Mouse (Mus musculus) kidney, postnatal 14 days (tissue): ENCODE measurements at regions not wholly inside any gene's neighbourhood (a gene's known extent, or its start where the extent isn't known, plus 50 kb on each side); places are given as distances from the start of the nearest gene placed in this dataset.

Experiments used
- DNase-seq: peaks from one replicate; pipeline ENCODE4 v3.0.0; 2022; ENCODE audit warnings: mixed read lengths

DNA sequence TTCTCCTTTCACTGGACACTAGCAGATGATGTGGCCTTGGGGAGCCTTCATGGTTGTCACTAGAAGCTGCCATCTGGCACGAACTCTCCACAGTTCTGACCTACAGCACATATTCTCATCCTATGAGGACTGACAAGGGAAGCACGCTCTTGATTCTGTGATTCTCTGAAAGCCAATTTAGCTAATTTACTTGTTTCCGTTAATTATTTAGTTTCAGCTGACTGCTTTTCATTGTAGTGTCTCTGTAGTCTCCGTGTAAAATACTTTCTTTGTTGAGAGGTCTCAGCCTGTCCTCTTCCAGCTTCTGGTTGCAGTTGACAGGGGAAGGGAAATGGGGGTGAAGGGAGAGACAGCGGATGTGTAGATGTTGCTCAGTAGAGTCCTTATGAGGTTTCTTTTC is 102.9 kb upstream of the Sp4 start:
- no peak for DNase-seq

GRCm38 (mm10) chr12:118403519-118404087 is 102.4 kb upstream of the Sp4 start:
- DNase-seq: no peak

DNA sequence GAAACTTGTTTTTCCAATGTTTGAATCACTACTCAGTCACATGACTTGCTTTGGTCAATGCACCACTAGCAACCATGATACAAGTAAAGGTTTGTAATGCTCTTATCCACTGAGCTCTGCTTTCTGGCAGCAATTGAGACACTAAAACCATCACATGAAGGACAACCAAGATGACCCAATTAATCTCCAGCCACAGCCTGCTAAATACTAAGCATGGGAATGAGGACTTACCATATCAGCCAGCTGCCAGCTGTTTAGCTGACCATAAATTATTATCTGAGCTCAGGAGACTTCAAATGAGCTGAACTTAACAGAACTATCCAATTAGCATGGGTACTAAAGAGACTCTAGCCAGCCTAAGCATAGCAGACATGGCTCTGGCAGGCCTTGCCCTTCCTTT is 100.1 kb upstream of the Sp4 start:
- peak; percentile 1 for DNase-seq

- no peak for DNase-seq
These were observed 90.4 kb upstream of the Sp4 start for GRCm38 (mm10) chr12:118391654-118392053.

DNA sequence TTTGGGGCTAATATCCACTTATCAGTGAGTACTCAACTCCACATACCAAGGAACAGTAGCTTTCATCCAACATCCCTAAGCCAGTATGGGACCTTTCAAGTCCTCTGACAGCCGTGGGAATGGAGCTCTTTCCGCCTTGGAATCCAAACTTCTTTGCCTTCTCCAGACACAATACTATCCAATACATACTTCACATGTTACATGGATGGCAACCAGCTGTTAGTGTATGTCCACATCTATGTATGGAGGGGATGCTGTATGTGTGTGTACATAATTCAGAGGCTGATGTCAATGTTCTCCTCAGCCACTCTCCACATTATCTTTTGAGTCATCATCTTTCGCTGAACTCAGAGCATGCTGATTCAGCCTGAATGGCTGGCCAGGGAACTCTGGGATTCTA is 79.8 kb upstream of the Sp4 start:
- DNase-seq: no peak

GRCm38 (mm10) chr12:118377898-118378297 is 76.7 kb upstream of the Sp4 start:
- DNase-seq: no peak

- DNase-seq: no peak
These were observed 75.6 kb upstream of the Sp4 start for GRCm38 (mm10) chr12:118376521-118377493.

DNA sequence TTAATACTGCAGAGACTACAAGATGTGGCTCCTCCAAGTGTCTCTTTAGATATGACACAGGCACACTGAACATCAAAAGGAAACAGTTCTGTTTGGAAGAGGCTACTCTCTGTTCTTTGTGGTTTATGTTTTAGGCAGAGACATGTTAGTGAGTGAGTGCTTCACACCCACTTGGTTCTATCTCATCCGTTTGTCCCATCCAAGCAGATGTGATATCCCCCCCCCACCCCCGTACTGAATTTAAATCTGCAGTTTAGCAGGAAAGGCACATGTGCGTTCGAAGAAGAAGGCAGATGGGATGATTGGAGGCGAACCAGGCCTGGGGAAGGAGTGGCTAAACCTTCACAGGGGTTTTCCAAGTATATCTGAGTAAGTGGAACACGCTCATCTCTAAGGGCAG is 72.0 kb upstream of the Sp4 start:
- DNase-seq: no peak

- DNase-seq: no peak
These were observed 70.7 kb upstream of the Sp4 start for GRCm38 (mm10) chr12:118371905-118372304.

- DNase-seq: no peak
These were observed 66.3 kb upstream of the Sp4 start for GRCm38 (mm10) chr12:118367307-118368076.

- no peak for DNase-seq
These were observed 51.6 kb upstream of the Sp4 start for GRCm38 (mm10) chr12:118352866-118353265.

DNA sequence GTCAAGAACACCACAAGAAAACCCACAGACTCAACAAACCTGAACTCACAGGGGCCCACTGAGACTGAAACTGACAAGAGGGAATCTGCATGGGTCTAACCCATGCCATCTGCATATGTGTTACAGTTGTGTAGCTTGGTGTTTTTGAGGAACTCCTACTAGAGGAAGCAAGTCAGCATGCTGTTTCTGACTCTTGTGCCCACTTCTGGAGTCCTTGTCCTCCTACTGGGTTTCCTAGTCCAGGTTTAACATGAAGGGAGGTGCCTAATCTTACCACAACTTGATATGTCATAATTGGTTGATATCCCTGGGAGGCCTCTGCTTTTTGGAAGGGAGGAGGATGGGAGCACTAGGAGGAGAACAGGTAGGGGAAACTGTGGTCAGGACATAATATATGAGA is 50.2 kb upstream of the Sp4 start:
- no peak for DNase-seq
